Mouse (Mus musculus) lung, embryonic 15.5 days (tissue): ENCODE measurements around the gene Tma7. TPM values are rescaled to one million over a fixed set of nuclear protein-coding genes. Genes with fewer than 3 reads are reported as not detected.

Experiments
- ATAC-seq: fragments of 200-750 bp; cut with Nextera tagmentation; 2 replicates; pipeline ENCODE4 v1.8.0; 2017; ENCODE audit warnings: moderate number of reproducible peaks, borderline replicate concordance; ENCODE audit not compliant: low FRiP score, low TSS enrichment; ENCODE audit errors: extremely low read depth
- H3K27ac ChIP-seq: fragments of 300-500 bp; sonication (generic); 2 replicates; pipeline ENCODE4 v1.5.1; 2015; ENCODE audit warnings: moderate library complexity, mild to moderate bottlenecking, inconsistent platforms
- H3K27me3 ChIP-seq: fragments of 300-500 bp; sonication (generic); 2 replicates; pipeline ENCODE4 v1.6.1; 2015; ENCODE audit warnings: inconsistent platforms
- H3K36me3 ChIP-seq: fragments of 300-500 bp; sonication (generic); 2 replicates; pipeline ENCODE4 v1.6.1; 2015; ENCODE audit warnings: inconsistent platforms
- H3K4me1 ChIP-seq: fragments of 300-500 bp; sonication (generic); 2 replicates; pipeline ENCODE4 v1.6.1; 2015; ENCODE audit warnings: inconsistent platforms
- H3K4me2 ChIP-seq: fragments of 300-500 bp; sonication (generic); 2 replicates; pipeline ENCODE4 v1.6.1; 2015; ENCODE audit warnings: inconsistent platforms, mild to moderate bottlenecking, moderate library complexity
- H3K4me3 ChIP-seq: fragments of 300-500 bp; sonication (generic); 2 replicates; pipeline ENCODE4 v1.5.1; 2015; ENCODE audit warnings: mild to moderate bottlenecking, inconsistent platforms
- H3K9ac ChIP-seq: fragments of 300-500 bp; sonication (generic); 2 replicates; pipeline ENCODE4 v1.6.1; 2015; ENCODE audit warnings: inconsistent platforms
- H3K9me3 ChIP-seq: fragments of 300-500 bp; sonication (generic); 2 replicates; pipeline ENCODE4 v1.6.1; 2016; ENCODE audit warnings: inconsistent platforms
- WGBS: fragments of 180-500 bp; shearing (Covaris S2); methylation state at CpG from one replicate; pipeline ENCODE4 v1.1.7; 2015; 5-methylcytosine and 5-hydroxymethylcytosine counted together
- polyA plus RNA-seq: library from polyadenylated mRNA; unstranded; fragments of >200 nt; fragmentation: Nextera tagmentation; extraction: Ambion mirVana; gene quantifications from 2 replicates; pipeline ENCODE4 v1.2.1, GENCODE M21; 2015

The Tma7 gene
- polyA plus RNA-seq, 1 experiment from 2014 or later, result 519 TPM

- H3K9ac ChIP-seq, result no peak overlapping the region
- no peak overlapping the region for H3K4me3 ChIP-seq
- H3K36me3 ChIP-seq, result peaks cover 11% of the 10 kb centered on the region
- no peaks in the 10 kb centered on the region for H3K9me3 ChIP-seq
- no peaks in the 10 kb centered on the region for H3K27me3 ChIP-seq
- peaks cover 11% of the 10 kb centered on the region for H3K4me1 ChIP-seq
- H3K4me2 ChIP-seq, result no peak overlapping the region
- no peak overlapping the region for H3K27ac ChIP-seq
- 81% methylated on average over 10 of the region's 10 CpGs for WGBS
- no peak for ATAC-seq
Measured at GRCm38 (mm10) chr9:109051651-109052489, 30.5 kb downstream of the Tma7 start.

GRCm38 (mm10) chr9:109051011-109051501, 31.3 kb downstream of the Tma7 start:
- Histone ChIP-seq H3K27me3 (no peaks in the 10 kb centered on the region), H3K27ac (no peak overlapping the region), H3K9me3 (no peaks in the 10 kb centered on the region), H3K4me3 (no peak overlapping the region), H3K4me2 (no peak overlapping the region), H3K36me3 (peaks cover 3% of the 10 kb centered on the region; the same call in 1 of the 2 replicates), H3K9ac (no peak overlapping the region), H3K4me1 (peaks cover 11% of the 10 kb centered on the region)
- no peak for ATAC-seq
- WGBS, result 89% methylated on average over 13 of the region's 13 CpGs

GRCm38 (mm10) chr9:109050674-109050997, 31.8 kb downstream of the Tma7 start:
- Histone ChIP-seq H3K4me1 (peaks cover 11% of the 10 kb centered on the region), H3K27me3 (no peaks in the 10 kb centered on the region), H3K4me2 (no peak overlapping the region), H3K27ac (no peak overlapping the region), H3K4me3 (no peak overlapping the region), H3K36me3 (0 out of 2 replicates have a peak, but pooled peaks cover 3% of the 10 kb centered on the region), H3K9me3 (no peaks in the 10 kb centered on the region), H3K9ac (no peak overlapping the region)
- no peak for ATAC-seq
- WGBS, result 63% methylated on average over 3 of the region's 3 CpGs

- no peak for ATAC-seq
- H3K27me3 ChIP-seq, result no peaks in the 10 kb centered on the region
- WGBS, result 83% methylated on average over 9 of the region's 9 CpGs
- 0 out of 2 replicates have a peak, but pooled peaks cover 3% of the 10 kb centered on the region for H3K36me3 ChIP-seq
- no peak overlapping the region for H3K4me2 ChIP-seq
- peaks cover 7% of the 10 kb centered on the region for H3K4me1 ChIP-seq
- H3K9ac ChIP-seq, result no peak overlapping the region
- no peak overlapping the region for H3K4me3 ChIP-seq
- H3K27ac ChIP-seq, result no peak overlapping the region
- H3K9me3 ChIP-seq, result no peaks in the 10 kb centered on the region
Measured at GRCm38 (mm10) chr9:109049996-109050673, 32.3 kb downstream of the Tma7 start.

GRCm38 (mm10) chr9:109049316-109049715, 33.1 kb downstream of the Tma7 start:
- H3K27ac ChIP-seq, result no peak overlapping the region
- WGBS, result 63% methylated on average over 7 of the region's 7 CpGs

GRCm38 (mm10) chr9:109046306-109046705, 36.1 kb downstream of the Tma7 start:
- peaks cover 3% of the 10 kb centered on the region; the same call in 1 of the 2 replicates for H3K36me3 ChIP-seq
- no peak for ATAC-seq

More at GRCm38 (mm10) chr9:109049316-109049715, 33.1 kb downstream of the Tma7 start:
- no peak overlapping the region for H3K4me3 ChIP-seq
- ATAC-seq, result no peak
- H3K4me2 ChIP-seq, result no peak overlapping the region
- H3K4me1 ChIP-seq, result peaks cover 2% of the 10 kb centered on the region
- H3K9ac ChIP-seq, result no peak overlapping the region
- no peaks in the 10 kb centered on the region for H3K9me3 ChIP-seq
- H3K36me3 ChIP-seq, result peaks cover 6% of the 10 kb centered on the region; the same call in 1 of the 2 replicates
- H3K27me3 ChIP-seq, result no peaks in the 10 kb centered on the region

GRCm38 (mm10) chr9:109041351-109041750, 41.0 kb downstream of the Tma7 start:
- 40% methylated on average over 7 of the region's 7 CpGs for WGBS
- H3K4me2 ChIP-seq, result peak overlapping the region; percentile 66; the same call in 1 of the 2 replicates
- no peak; the same call in 1 of the 2 replicates for ATAC-seq

More at GRCm38 (mm10) chr9:109046306-109046705, 36.1 kb downstream of the Tma7 start:
- Histone ChIP-seq H3K4me3 (no peak overlapping the region), H3K9me3 (no peaks in the 10 kb centered on the region), H3K27me3 (no peaks in the 10 kb centered on the region), H3K9ac (no peak overlapping the region), H3K4me1 (no peaks in the 10 kb centered on the region), H3K4me2 (no peak overlapping the region), H3K27ac (no peak overlapping the region)
- WGBS, result 34% methylated on average over 5 of the region's 5 CpGs

GRCm38 (mm10) chr9:109040906-109041305, 41.5 kb downstream of the Tma7 start:
- Histone ChIP-seq H3K4me2 (peak overlapping the region; percentile 66), H3K4me3 (no peak overlapping the region), H3K4me1 (peaks cover 30% of the 10 kb centered on the region), H3K27ac (peak overlapping the region; percentile 51), H3K9me3 (no peaks in the 10 kb centered on the region), H3K36me3 (peaks cover 3% of the 10 kb centered on the region; the same call in 1 of the 2 replicates), H3K27me3 (no peaks in the 10 kb centered on the region), H3K9ac (0 out of 2 replicates have a peak overlapping the region, but pooled peaks have one; percentile 22)
- WGBS, result 45% methylated on average over 6 of the region's 6 CpGs
- ATAC-seq, result peak; percentile 62

More at GRCm38 (mm10) chr9:109041351-109041750, 41.0 kb downstream of the Tma7 start:
- H3K27ac ChIP-seq, result peak overlapping the region; percentile 51
- H3K4me3 ChIP-seq, result no peak overlapping the region
- no peaks in the 10 kb centered on the region for H3K27me3 ChIP-seq
- H3K9me3 ChIP-seq, result no peaks in the 10 kb centered on the region
- H3K4me1 ChIP-seq, result peaks cover 30% of the 10 kb centered on the region
- peaks cover 3% of the 10 kb centered on the region; the same call in 1 of the 2 replicates for H3K36me3 ChIP-seq
- no peak overlapping the region for H3K9ac ChIP-seq

GRCm38 (mm10) chr9:109040216-109040615, 42.2 kb downstream of the Tma7 start:
- 0 out of 2 replicates have a peak overlapping the region, but pooled peaks have one; percentile 22 for H3K9ac ChIP-seq
- H3K4me3 ChIP-seq, result no peak overlapping the region

GRCm38 (mm10) chr9:109039681-109040080, 42.7 kb downstream of the Tma7 start:
- H3K4me3 ChIP-seq, result peak overlapping the region; percentile 86; the same call in 1 of the 2 replicates
- H3K9ac ChIP-seq, result peak overlapping the region; percentile 85; the same call in 1 of the 2 replicates
- H3K36me3 ChIP-seq, result peaks cover 3% of the 10 kb centered on the region; the same call in 1 of the 2 replicates
- no peak for ATAC-seq
- 79% methylated on average over 4 of the region's 4 CpGs for WGBS
- H3K4me2 ChIP-seq, result peak overlapping the region; percentile 66
- no peaks in the 10 kb centered on the region for H3K9me3 ChIP-seq
- H3K4me1 ChIP-seq, result peaks cover 30% of the 10 kb centered on the region
- H3K27me3 ChIP-seq, result no peaks in the 10 kb centered on the region
- no peak overlapping the region for H3K27ac ChIP-seq

More at GRCm38 (mm10) chr9:109040216-109040615, 42.2 kb downstream of the Tma7 start:
- no peak for ATAC-seq
- WGBS, result 62% methylated on average over 8 of the region's 8 CpGs
- no peaks in the 10 kb centered on the region for H3K27me3 ChIP-seq
- peaks cover 3% of the 10 kb centered on the region; the same call in 1 of the 2 replicates for H3K36me3 ChIP-seq
- peak overlapping the region; percentile 51 for H3K27ac ChIP-seq
- H3K4me1 ChIP-seq, result peaks cover 30% of the 10 kb centered on the region
- no peaks in the 10 kb centered on the region for H3K9me3 ChIP-seq
- H3K4me2 ChIP-seq, result peak overlapping the region; percentile 66

GRCm38 (mm10) chr9:109038901-109039364, 43.5 kb downstream of the Tma7 start:
- peak overlapping the region; percentile 86 for H3K4me3 ChIP-seq

More at GRCm38 (mm10) chr9:109038901-109039364, 43.5 kb downstream of the Tma7 start:
- peak overlapping the region; percentile 66 for H3K4me2 ChIP-seq
- peak; percentile 69; the same call in 1 of the 2 replicates for ATAC-seq
- WGBS, result 11% methylated on average over 8 of the region's 8 CpGs
- H3K27ac ChIP-seq, result peak overlapping the region; percentile 85
- H3K4me1 ChIP-seq, result peaks cover 30% of the 10 kb centered on the region
- H3K9ac ChIP-seq, result peak overlapping the region; percentile 85
- no peaks in the 10 kb centered on the region for H3K9me3 ChIP-seq
- no peaks in the 10 kb centered on the region for H3K36me3 ChIP-seq
- no peaks in the 10 kb centered on the region for H3K27me3 ChIP-seq
